Mouse (Mus musculus) kidney, postnatal 0 days (tissue): Measurements from ENCODE around the gene Mafg. TPM values are rescaled to one million over a fixed set of nuclear protein-coding genes. Genes with fewer than 3 reads are reported as not detected.

ENCODE experiments used
- ATAC-seq: fragments of 200-750 bp; cut with Nextera tagmentation; replicated peaks from 2 replicates; pipeline ENCODE4 v1.8.0; 2017; ENCODE audit warnings: low read depth, moderate number of reproducible peaks, moderate TSS enrichment, moderate library complexity; ENCODE audit not compliant: low FRiP score
- DNase-seq: peaks from one replicate; pipeline ENCODE4 v3.0.0-alpha.2; 2016; ENCODE audit warnings: low spot score
- H3K27ac ChIP-seq: fragments of 300-500 bp; sonication (generic); 2 replicates; pipeline ENCODE4 v1.5.1; 2014; ENCODE audit warnings: mild to moderate bottlenecking
- H3K27me3 ChIP-seq: fragments of 300-500 bp; sonication (generic); 2 replicates; pipeline ENCODE4 v1.6.1; 2014; ENCODE audit warnings: low read length, mixed read lengths; ENCODE audit not compliant: insufficient read depth
- H3K36me3 ChIP-seq: fragments of 300-500 bp; sonication (generic); 2 replicates; pipeline ENCODE4 v1.6.1; 2014; ENCODE audit warnings: low read length, mixed read lengths; ENCODE audit not compliant: insufficient read depth
- H3K4me1 ChIP-seq: fragments of 300-500 bp; sonication (generic); replicated peaks from 2 replicates; pipeline ENCODE4 v1.6.1; 2014; ENCODE audit warnings: antibody characterized with exemption, low read length, mixed read lengths; ENCODE audit not compliant: insufficient read depth
- H3K4me2 ChIP-seq: fragments of 300-500 bp; sonication (generic); 2 replicates; pipeline ENCODE4 v1.6.1; 2014; ENCODE audit warnings: mild to moderate bottlenecking, low read length, moderate library complexity, mixed read lengths
- H3K4me3 ChIP-seq: fragments of 300-500 bp; sonication (generic); replicated peaks from 2 replicates; pipeline ENCODE4 v1.5.1; 2014; ENCODE audit warnings: low read depth, low read length
- H3K9ac ChIP-seq: fragments of 300-500 bp; sonication (generic); 2 replicates; pipeline ENCODE4 v1.6.1; 2014; ENCODE audit warnings: low read depth, low read length
- H3K9me3 ChIP-seq: fragments of 300-500 bp; sonication (generic); replicated peaks from 2 replicates; pipeline ENCODE4 v1.6.1; 2016; ENCODE audit warnings: low read length, inconsistent platforms, mixed read lengths
- CTCF ChIP-seq: IDR thresholded peaks from 2 replicates; pipeline ENCODE4 v1.5.1; 2016; ENCODE audit warnings: antibody characterized with exemption, low read depth, mild to moderate bottlenecking, moderate library complexity
- WGBS: fragments of 180-500 bp; shearing (Covaris S2); extraction: QIAGEN DNeasy Blood & Tissue Kit; methylation state at CpG from one replicate; pipeline ENCODE4 v1.1.7; 2014; 5-methylcytosine and 5-hydroxymethylcytosine counted together
- polyA plus RNA-seq: library from polyadenylated mRNA; unstranded; fragments of >200 nt; fragmentation: Nextera tagmentation; extraction: Ambion mirVana; gene quantifications from 2 replicates; pipeline ENCODE4 v1.2.1, GENCODE M21; 2015

Gene Mafg
- polyA plus RNA-seq, 1 experiment from 2014 or later, result 26.5 TPM

GRCm38 (mm10) chr11:120629911-120630310 lies 3.5 kb downstream of the Mafg start:
- Histone ChIP-seq H3K27ac (peak overlapping the region; percentile 81), H3K27me3 (no peaks in the 10 kb centered on the region), H3K36me3 (peaks cover 15% of the 10 kb centered on the region), H3K4me1 (peaks cover 25% of the 10 kb centered on the region), H3K4me2 (peak overlapping the region; percentile 96), H3K9ac (peak overlapping the region; percentile 48; the same call in 1 of the 2 replicates), H3K4me3 (no peak overlapping the region), H3K9me3 (no peaks in the 10 kb centered on the region)
- peak; percentile 22 for DNase-seq
- 27% methylated on average over 6 of the region's 7 CpGs for WGBS
- no peak for TF ChIP-seq CTCF
- ATAC-seq, result no peak

- H3K4me3 ChIP-seq, result no peak overlapping the region
- peaks cover 25% of the 10 kb centered on the region for H3K4me1 ChIP-seq
- H3K27ac ChIP-seq, result peak overlapping the region; percentile 81
- no peak for TF ChIP-seq CTCF
- H3K4me2 ChIP-seq, result peak overlapping the region; percentile 96
- no peaks in the 10 kb centered on the region for H3K27me3 ChIP-seq
- ATAC-seq, result no peak
- peak overlapping the region; percentile 48; the same call in 1 of the 2 replicates for H3K9ac ChIP-seq
- no peaks in the 10 kb centered on the region for H3K9me3 ChIP-seq
- 79% methylated on average over 23 of the region's 23 CpGs for WGBS
- H3K36me3 ChIP-seq, result peaks cover 15% of the 10 kb centered on the region
- no peak for DNase-seq
Measured at GRCm38 (mm10) chr11:120629341-120629730, 4.1 kb downstream of the Mafg start.

GRCm38 (mm10) chr11:120628601-120629340 lies 4.6 kb downstream of the Mafg start:
- Histone ChIP-seq H3K4me2 (no peak overlapping the region), H3K4me3 (no peak overlapping the region), H3K27me3 (no peaks in the 10 kb centered on the region), H3K36me3 (peaks cover 15% of the 10 kb centered on the region), H3K4me1 (peaks cover 21% of the 10 kb centered on the region), H3K27ac (no peak overlapping the region; the same call in 1 of the 2 replicates), H3K9me3 (no peaks in the 10 kb centered on the region), H3K9ac (no peak overlapping the region)
- DNase-seq (no peak), ATAC-seq (no peak)
- no peak for TF ChIP-seq CTCF
- 93% methylated on average over 23 of the region's 23 CpGs for WGBS

- no peak overlapping the region for H3K4me3 ChIP-seq
- H3K4me1 ChIP-seq, result peaks cover 20% of the 10 kb centered on the region
- no peak overlapping the region for H3K27ac ChIP-seq
- H3K27me3 ChIP-seq, result no peaks in the 10 kb centered on the region
- TF ChIP-seq CTCF, result no peak
- H3K9me3 ChIP-seq, result no peaks in the 10 kb centered on the region
- DNase-seq (no peak), ATAC-seq (no peak)
- peaks cover 15% of the 10 kb centered on the region for H3K36me3 ChIP-seq
- no peak overlapping the region for H3K9ac ChIP-seq
- WGBS, result 87% methylated on average over 22 of the region's 22 CpGs
- H3K4me2 ChIP-seq, result no peak overlapping the region
Measured at GRCm38 (mm10) chr11:120627468-120628300, 5.7 kb downstream of the Mafg start.

- DNase-seq (no peak), ATAC-seq (no peak)
- Histone ChIP-seq H3K27ac (no peak overlapping the region), H3K36me3 (peaks cover 15% of the 10 kb centered on the region), H3K27me3 (no peaks in the 10 kb centered on the region), H3K4me3 (no peak overlapping the region), H3K4me1 (peaks cover 20% of the 10 kb centered on the region), H3K9ac (no peak overlapping the region), H3K4me2 (no peak overlapping the region), H3K9me3 (no peaks in the 10 kb centered on the region)
- WGBS, result 89% methylated on average over 11 of the region's 11 CpGs
- no peak for TF ChIP-seq CTCF
Measured at GRCm38 (mm10) chr11:120626785-120627467, 6.5 kb downstream of the Mafg start.

- TF ChIP-seq CTCF, result no peak
- Histone ChIP-seq H3K4me3 (peak within 1 kb of the TSS; percentile 91), H3K36me3 (peaks cover 22% of the 10 kb centered on the region), H3K9ac (peak within 1 kb of the TSS; percentile 86), H3K27ac (peak within 1 kb of the TSS; percentile 95), H3K9me3 (no peaks in the 10 kb centered on the region), H3K27me3 (no peaks in the 10 kb centered on the region), H3K4me1 (peaks cover 14% of the 10 kb centered on the region), H3K4me2 (peak within 1 kb of the TSS; percentile 75)
- WGBS, result 16% methylated on average over 5 of the region's 5 CpGs
- ATAC-seq, result peak; percentile 18; the same call in 1 of the 2 replicates
- DNase-seq, result no peak
Measured at GRCm38 (mm10) chr11:120625152-120625775, 8.1 kb downstream of the Mafg start, which contains the start of gene Sirt7. Gene Sirt7, minus strand, starts transcription at chr11:120625240.
